Mouse (Mus musculus) embryonic fibroblast, embryonic 13.5 days (primary cell): ENCODE data around the gene Hk3.

ENCODE experiments used
- CTCF ChIP-seq: IDR thresholded peaks from 2 replicates; pipeline ENCODE4 v1.5.1; 2011; ENCODE audit warnings: mild to moderate bottlenecking, control low read depth, low read length, moderate library complexity, borderline replicate concordance; ENCODE audit not compliant: insufficient read depth
- POLR2A ChIP-seq: IDR thresholded peaks from 2 replicates; pipeline ENCODE4 v1.6.1; 2011; ENCODE audit warnings: low read depth, mild to moderate bottlenecking, control low read depth, low read length, moderate library complexity

GRCm38 (mm10) chr13:54960491-54960890, 60.7 kb downstream of the Hk3 start:
- TF ChIP-seq POLR2A = no peak
- no peak for TF ChIP-seq CTCF
